Mouse (Mus musculus) urinary bladder, postnatal 10 days (tissue): ENCODE data around the gene Rbm47.
"Not testable (repeated sequence)": the region's sequence is repeated elsewhere in the genome, so short reads cannot be mapped to it uniquely, and the experiment has no call there.

ENCODE experiments used
- DNase-seq: peaks from one replicate; pipeline ENCODE4 v3.0.0; 2022; ENCODE audit warnings: low spot score

Gene Rbm47

DNA sequence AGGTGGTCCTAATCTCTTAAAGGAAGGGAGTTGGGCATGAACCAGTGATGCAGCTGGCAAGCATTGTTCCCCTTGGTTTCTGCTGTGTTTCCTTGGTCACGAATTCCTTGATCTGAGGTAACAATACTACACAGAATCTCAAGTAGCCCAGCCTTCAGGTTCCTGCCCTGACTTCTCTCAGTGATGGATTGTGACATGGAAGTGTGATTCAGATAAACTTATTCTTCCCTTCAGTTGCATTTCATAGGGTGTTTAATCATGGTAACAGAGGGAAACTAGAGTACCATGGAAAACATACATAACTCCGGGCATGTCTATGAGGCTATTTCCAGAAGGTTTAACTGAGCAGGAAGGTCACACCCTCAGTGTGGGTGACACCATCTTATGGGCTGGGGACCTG is at the start of gene Rbm47:
Gene Rbm47, minus strand, starts transcription at position 101 of the 400 bp plus-strand sequence.
- DNase-seq, result no peak

DNA sequence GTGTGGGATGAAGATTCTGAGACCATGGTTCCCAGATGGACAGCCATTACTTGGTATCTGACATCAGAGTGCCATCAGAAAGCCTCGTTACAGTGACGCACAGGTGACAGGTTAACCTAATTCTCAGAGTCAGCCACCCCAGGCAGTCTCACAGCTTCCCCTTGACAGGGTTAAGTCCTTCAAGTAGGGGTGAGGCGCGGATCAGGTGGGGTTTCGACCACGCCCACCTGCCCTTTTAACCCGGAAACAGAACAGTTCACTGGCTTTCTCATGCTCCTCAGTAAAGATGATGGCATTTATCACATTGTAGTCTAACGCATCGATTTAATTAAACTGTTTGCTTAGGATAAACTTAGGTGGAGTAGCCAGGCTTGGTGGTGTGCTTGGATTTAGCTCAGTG is 47.7 kb upstream of the Rbm47 start:
- no peak for DNase-seq

DNA sequence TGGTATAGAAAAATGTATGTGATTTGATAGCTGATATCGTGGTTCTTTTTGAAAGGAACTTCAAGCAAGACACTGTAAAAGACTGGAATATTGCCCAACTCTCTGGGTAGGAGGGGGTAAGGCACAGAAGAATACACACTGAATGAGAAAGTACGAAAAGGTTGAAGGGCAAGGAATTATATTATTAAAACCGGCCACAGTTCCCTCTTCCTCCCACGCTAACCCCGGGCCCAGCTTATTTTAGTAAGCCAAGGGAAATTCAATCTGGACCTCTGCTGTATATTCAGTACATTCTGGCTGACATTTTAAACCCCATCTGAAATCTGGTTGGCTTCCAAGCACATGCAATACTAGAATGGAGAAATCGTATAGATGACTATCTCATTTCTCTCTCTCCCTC is 46.8 kb upstream of the Rbm47 start:
- DNase-seq, result no peak

DNA sequence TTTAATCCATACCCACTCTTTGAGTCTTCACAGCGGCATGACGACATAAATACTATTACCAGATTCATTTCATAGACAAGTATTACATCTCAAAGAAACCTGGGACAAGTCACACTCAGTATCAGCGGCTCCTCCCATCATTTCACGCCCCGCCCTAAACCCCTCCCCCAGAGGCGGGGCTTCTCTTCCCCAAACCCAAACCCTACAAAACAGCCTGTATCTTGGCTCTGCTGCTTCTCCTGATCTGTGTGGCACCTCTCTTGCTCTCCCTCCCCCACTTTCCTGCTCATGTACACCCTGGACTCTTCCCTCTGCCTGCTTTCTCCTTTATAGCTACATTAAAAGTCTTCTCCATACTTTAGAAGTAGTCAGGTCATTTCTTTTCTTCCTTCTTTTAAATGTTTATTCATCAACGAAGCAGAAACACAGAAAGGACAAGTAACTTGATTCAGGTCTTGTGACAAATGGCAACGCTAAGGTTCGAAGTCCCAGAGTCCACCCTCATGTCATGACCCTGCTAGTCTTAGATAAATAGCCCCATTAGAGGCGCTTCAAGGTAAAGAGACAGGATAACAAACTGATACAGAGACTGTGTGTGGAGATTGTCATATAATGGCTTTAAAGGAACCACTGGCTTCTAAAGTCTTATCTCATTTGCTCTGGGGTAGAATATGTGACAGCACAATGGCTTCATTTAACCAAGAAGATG is 42.8 kb upstream of the Rbm47 start:
- no peak for DNase-seq

DNA sequence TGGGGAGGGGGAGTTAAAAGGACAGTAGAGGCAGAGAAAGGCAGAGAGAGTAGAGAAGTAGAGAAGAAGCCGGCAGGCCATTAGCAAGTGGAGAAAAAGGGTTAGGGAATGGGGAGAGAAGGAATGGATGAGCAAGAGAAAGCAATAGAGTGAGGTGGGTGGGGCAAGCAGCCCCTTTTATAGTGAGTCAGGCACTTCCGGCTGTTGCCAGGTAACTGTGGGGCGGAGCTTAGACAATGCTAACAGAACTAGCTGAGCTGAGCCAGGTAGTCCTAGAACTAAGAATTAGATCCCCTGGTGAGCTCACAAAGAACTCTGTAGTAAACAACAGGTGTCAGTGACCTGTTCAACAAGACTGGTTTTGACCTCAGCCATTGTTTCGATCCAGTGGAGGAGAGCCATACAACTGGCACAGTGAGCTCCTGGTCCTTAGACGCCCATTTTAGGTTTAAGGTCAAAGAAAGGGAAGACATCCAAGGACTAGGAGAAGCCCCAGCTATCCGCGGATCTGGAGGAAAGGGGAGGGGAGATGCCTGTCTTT is 41.5 kb upstream of the Rbm47 start:
- no peak for DNase-seq

DNA sequence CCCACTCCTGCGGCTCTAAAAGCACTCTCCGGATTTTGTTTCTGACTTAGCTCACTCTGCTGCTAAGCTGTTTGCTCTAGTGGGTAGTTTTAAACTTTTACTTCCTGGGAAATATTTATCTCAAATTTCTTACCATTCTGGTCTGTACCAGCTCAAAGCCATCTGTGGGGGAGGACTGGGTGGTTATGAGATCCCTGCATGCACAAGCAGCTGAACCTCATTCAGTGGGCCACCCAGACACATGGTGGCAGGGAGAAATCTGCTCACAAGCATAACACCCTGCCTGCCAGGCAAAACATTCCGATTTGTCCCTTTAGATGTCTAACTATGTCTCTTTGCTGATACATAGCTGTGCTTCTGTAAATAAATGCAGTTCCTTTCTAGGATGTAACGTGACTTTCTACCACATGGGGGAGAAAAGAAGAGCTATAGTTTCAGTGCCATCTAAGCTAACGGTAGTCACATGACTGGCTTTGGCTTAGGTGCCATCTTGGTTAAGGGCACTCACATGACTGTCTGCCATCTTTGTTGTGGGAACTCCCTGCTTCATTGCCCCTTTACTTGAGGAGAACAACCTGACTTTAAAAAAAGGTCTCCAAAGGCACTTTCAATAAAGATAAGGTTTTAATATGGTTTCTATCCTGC is 36.7 kb upstream of the Rbm47 start:
- no peak for DNase-seq

DNA sequence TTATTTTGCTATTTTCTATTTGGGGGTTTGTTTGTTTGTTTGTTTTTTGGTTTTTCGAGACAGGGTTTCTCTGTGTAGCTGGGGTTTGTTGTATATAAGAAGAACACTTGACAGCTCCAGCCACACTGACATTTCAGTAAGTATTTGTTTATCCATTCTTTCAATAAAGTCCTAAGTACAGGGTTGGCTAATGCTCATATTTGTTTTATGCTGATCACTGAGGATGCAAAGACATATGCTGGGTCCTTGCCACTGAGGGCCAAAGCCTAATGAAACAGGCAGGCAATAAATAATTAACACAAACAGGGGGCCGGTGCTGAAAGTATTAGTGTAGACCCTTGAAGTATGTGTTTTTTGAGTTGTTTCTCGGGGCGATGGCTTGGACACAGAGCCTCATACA is 32.0 kb upstream of the Rbm47 start:
- DNase-seq, result no peak

DNA sequence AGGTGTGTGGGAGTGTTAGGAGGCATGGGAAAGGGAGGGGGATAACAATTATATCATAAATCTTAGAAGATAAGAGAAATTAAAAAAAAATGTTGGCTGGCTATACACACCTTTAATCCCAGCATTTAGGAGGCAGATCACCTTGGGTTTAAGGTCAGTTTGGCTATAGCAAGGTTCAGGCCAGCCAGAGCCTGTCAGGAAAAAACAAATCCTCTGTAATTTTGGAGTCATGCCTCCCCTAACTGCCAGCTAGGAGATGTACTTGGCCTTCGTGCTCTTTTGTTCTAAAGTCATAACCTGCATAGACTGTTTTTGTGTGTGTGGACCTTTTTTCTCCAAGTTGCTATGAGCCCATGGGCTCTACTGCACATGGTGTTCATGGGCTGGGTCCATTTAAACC is 30.5 kb upstream of the Rbm47 start:
- no peak for DNase-seq

DNA sequence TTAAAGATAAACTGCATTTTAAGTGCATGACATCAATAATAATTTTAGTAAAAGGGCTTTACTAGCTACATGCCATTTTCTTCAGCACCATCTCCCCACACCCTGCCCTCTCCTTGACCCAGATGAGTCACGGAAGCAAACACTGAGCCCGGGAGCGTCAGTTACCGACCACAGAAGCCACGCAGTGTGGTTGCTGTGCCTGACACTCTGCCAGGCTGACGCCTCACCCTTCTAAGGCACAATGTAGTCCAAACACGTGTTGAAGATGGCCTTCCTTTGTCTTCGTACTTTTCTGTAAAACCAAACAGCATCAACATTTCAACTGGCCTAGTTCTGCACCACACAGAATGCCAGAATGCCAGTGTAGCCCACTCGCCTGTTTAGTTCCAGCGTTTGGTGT is 27.1 kb upstream of the Rbm47 start:
- no peak for DNase-seq

DNA sequence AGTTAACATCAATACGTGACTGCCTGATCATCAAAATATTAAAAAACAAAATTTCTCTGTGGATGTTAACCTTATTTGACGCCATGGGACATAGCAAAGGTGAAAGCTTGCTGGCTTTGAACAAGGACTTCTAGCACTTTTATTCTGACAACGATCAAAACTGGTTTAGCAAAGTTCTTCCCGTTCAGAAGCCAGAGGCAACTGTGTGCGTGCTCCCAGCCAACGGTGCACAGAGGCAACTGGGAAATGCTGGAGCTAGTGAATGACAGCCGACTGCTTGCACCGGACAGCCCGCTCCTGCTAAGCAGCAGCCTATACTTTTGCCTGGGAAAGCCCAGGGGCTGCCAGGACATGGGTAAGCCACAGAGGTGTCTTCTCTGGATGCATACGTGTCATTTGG is 22.4 kb upstream of the Rbm47 start:
- no peak for DNase-seq

DNA sequence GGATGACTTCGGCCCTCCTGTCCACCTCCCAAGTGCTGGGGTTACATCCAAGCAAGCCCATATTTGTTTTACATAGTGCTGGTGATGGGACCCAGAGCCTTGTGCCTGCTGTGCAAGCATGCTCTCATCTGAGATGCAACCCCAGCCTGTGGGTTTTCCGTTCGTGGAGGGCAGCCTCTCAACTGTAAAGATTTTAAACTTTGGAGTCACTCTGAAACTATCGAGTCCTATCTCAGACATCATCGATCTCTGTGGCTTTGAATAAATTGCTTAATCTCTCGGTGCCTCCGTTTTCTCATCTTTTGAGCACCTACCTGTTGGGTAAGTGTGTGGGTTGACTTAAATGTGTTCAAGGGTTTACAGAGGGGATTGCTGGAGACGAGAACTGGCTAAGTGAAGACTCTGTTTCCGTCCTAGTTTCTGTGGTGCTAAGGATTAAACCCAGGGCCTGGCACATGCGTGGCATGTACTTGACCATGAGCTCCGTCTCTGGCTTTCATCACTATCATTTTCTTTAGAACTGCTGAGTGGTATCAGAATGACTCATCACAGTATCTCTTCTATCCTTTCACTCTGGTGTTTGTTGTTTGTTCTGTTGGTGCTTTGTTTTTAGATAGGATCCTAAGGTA is 20.4 kb upstream of the Rbm47 start:
- no peak for DNase-seq

DNA sequence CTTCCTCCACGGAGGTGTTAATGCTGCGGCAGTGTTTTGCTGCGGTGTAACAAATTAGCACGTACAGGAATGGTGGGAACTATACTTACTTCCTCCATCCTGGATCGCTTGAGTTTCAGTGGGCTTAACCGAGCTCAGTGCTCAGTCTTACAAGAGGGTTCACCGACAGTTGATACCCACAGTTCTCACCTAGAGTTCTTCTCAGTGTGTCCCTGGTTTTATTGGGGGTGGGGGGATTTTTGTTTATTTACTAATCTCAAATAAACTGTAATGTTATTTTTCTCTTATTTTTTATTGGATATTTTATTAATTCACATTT is 18.2 kb upstream of the Rbm47 start:
- DNase-seq, result no peak

DNA sequence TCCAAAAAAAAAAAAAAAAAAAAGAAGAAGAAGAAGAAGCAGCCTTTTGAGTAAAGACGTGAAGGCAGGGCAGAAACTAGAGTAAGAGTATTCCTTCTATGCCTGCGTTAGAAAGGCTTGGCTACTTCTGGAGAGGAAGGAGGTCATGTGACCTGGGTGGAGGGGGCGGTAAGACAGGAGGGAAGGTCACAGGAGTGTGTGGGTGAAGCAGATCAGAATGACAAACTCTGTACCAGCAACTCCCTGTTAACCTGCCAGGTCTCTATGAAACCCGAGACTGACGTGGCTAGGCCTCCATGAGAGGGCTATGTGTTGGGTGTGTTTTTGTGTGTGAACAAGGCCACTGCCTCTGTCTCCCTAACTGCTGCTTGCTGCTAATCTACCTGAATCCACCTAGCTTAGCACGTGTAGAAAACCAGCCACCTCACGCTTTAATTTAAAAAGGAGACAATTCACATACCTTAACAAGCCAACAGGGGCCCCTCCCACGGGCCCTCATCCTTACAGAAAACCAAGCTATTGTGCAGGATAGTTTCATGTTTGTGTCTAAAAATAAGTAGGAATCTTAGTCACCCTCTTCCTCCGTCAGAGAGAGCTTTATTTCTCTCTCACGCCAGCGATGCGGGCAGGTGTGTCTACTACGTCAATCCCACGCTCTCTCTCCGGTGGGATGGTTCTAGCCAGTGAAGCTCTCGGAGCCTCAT is 17.7 kb upstream of the Rbm47 start:
- no peak for DNase-seq

DNA sequence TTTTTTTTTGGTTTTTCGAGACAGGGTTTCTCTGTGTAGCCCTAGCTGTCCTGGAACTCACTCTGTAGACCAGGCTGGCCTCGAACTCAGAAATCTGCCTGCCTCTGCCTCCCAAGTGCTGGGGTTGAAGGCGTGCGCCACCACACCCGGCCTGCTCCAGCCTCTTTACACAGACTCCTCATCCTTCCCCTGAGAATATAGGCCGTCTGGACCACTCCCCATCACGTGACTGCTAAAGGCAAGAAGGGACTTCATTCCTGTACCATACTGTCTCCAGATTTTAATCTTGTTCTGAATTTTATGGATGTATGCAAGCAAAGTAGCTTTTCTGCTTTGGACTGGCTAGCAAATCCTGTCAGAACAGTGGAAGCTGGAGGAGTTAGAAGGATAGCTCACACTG is 15.7 kb upstream of the Rbm47 start:
- DNase-seq, result not testable (repeated sequence)

DNA sequence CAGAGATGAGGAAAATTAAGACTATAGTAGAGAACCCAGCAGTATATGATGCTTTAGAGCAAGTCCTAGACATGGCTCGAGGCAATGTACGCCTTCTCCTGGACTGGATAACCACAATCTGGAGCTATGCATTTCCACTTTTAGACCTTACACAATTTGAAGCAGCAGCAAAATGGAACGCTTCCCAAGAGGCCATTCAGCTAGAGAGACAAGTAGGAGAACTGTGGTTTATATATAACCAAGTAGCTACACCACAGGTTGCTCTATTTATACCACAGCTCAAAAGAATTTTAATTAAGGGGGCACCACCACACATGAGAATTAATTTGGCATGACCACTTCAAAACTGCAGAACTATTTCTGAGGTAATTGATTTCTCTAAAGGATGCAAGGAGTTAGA is 9.2 kb upstream of the Rbm47 start:
- no peak for DNase-seq

DNA sequence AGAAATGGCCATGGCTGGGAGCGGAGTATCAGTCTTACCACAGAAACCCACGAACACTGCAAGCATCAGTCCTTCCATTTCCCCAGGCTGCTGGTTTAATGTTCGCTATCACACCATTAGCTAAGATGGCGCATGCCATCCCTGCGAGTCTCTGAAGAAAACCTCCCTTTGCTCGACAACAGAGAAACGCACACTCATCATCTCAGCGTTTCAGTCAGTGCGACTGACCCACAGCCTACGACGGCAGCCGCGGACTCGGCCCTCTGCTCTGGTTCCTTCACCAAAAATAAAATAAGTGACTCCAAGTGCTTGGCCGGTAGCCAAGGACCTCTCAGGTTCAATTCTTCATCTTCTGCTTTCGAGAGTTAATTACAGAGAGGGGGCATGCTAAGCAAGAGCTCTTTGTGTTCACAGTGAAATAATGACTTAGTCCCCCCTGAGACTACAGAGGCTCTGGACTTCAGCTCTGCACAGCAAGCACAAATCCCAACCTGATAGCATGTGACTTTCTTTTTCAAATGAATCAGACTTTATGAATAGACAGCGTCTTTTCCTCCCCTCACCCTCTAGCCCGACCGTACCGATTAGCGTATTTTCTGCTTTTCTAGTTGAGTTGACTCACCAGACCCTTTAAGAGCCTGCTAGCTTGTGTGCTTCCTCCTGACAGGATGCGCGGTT is 1.4 kb upstream of the Rbm47 start:
- DNase-seq, result no peak

DNA sequence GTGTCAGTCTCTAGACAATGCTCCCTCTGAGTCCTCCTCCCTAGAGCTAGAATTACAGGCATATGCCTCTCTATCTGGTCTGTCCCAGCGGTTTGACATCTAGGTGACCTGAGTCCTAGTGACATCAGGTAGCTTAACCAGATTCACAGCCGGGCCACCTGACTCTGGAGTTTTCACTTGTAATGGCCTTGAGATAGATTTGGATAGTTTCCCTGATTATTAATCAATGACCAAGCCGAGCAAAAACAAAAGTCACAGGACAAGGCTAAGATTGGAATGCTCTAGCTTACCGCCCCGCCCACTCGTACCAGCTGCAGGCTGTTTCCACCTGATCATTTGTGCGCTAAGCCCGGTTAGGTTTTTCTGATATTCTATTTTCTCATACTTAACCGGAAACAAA is 2.3 kb downstream of the Rbm47 start:
- no peak for DNase-seq

DNA sequence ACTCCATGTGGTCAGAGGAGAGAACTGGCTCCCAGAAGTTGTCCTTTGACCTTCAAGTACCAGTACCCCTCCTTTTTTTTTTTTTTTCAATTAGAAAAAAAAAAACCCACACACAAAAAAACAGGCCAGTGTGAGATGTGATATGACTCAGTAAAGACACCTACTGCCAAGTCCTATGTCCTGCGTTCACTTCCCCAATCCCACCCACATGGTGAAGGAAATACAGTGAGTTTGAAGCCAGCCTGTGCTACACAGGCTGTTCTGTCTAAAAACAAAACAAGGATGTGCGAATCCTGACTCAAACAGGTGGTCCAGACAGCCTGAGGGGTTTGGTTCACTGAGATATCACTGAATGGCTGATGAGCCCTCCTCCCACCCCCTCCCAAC is 3.8 kb downstream of the Rbm47 start:
- DNase-seq, result no peak

DNA sequence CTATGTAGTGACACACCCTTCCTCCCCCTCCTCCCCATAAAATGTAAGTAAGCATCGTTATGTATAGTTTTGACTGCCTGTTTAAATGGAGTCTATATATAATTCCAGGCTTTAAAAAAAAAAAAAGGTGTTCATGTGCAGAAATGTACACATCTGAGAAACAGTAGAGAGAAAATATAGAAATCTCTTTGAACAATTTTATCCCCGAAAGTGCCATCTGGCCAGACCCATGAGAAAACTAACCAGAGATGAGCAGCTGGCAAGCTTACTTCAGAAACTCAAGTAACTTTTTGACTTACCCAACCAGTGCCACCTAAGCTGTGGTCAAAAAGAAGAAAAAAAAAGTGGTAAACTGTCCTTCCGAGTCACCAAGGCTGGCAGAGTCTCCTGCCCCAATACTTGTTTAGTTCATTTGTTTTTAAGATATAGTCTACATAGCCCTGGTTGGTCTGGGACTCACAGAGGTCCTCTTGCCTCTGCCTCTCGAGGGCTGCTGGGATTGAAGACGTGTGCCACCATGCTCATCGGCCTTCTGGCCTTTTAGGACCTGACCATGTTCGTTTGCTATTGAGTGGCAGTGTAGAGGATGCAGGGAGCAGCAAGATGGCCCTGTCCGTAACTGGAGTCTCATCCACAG is 4.3 kb downstream of the Rbm47 start:
- DNase-seq, result no peak

DNA sequence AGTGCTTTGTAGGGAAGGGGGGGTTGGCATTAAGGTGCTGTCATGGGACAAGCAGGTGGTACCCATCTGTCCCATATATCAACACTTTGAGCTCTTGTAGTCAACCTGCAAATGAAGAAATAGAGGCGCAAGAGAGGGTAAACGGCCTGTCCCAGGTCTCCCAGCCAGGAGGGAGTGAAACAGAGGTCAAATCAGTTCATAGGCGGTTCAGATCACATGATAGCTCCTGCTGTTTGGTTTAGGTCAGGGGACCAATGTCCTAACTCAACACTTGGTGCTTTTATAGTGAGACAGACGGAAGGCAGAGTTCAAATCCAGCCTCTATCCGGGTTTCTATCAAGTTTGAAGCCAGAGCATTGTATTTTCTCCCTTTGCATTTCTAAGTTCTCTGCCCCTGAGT is 6.0 kb downstream of the Rbm47 start:
- DNase-seq, result no peak

DNA sequence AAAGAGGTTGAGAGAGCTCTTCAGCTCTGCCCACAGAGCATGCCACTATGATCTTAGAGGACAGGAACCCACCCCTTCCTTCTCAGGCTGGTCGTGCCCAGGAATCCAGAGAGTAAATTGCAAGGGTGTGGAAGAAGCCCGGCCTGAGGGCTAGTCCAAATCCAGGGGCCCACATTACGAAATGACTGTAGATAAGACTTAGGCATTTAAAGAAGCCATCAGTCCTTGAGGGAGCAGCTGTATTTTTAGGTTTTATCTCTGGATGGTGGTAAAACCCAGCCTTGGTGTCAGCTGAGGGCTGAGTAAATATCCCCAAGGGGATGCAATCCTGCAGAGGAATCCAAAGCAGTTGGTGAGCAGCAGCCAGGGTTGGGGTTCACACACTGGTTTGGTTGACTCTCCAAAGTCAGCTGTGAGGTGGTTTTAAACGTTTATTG is 6.7 kb downstream of the Rbm47 start:
- no peak for DNase-seq

DNA sequence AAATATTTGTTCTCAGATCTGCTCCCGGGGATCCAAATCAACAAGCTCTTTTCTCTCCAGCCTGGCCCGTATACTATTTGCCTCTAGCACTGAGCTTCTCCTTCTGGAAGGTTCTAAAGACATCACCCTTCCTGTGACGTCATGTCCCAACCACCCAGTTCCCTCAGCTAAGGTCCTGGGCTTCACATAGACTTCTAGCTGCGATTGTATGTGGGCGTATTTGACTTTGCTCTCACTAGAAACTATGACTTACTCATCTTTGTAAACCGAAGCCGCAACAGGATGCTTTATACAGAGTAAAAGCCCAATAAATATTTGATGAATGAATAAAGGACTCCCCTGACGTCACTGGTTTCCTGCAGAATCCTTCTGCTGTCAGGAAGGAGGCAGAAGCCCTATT is 7.2 kb downstream of the Rbm47 start:
- DNase-seq, result no peak
